In genomic region chr7:16441241-16441640, GRCm38 (mm10) we compare ENCODE assay signal across 12 mouse cellular contexts. TPM values are rescaled to one million over a fixed set of nuclear protein-coding genes. Genes with fewer than 3 reads are reported as not detected.
DNase-seq lines count a peak whose midpoint lies in the region; ATAC-seq and TF ChIP-seq lines count a peak whose summit lies in the region.
"Had no signal": no experiment of that assay in that cellular context is flagged by ENCODE, and none has a peak within 500 bp of the region (broad histone marks: within the 10 kb centered on the region; RNA-seq: fewer than 3 reads in every experiment).

No protein-coding gene starts in this region.

- no peak overlapping the region for H3K4me2 ChIP-seq in lung, postnatal 0 days (replicated peaks; ENCODE audit: low read depth, low read length)
- H3K4me2 ChIP-seq in stomach, postnatal 0 days (replicated peaks; ENCODE audit: low read depth): no peak overlapping the region
- H3K4me2 ChIP-seq in kidney, embryonic 16.5 days (replicated peaks; ENCODE audit: low read depth, low read length): no peak overlapping the region
- H3K4me2 ChIP-seq: embryonic facial prominence, embryonic 15.5 days had no signal

- H3K27ac ChIP-seq in lung, postnatal 0 days (ENCODE audit: low read length): no peak overlapping the region
- no peak overlapping the region for H3K27ac ChIP-seq in stomach, postnatal 0 days (replicated peaks)
- H3K27ac ChIP-seq in kidney, embryonic 16.5 days (ENCODE audit: low read length): no peak overlapping the region
- H3K27ac ChIP-seq: embryonic facial prominence, embryonic 15.5 days had no signal

- ATAC-seq in lung, postnatal 0 days: peak; percentile 33; the same call in 1 of the 2 replicates
- ATAC-seq in common myeloid progenitor, adult 5-6 weeks (replicated peaks; ENCODE audit: low read depth, poor library complexity, severe bottlenecking): peak; percentile 63
- no peak for ATAC-seq in stomach, postnatal 0 days (ENCODE audit: low FRiP score, low TSS enrichment)
- no peak for ATAC-seq in kidney, embryonic 16.5 days (ENCODE audit: low FRiP score, low TSS enrichment)

- TF ChIP-seq CTCF in lung, postnatal 0 days (IDR thresholded peaks at IDR 0.05): peak; percentile 51
- peak; percentile 17; the same call in 1 of the 2 replicates for TF ChIP-seq CTCF in E14TG2a.4 (conservative IDR thresholded peaks at IDR 0.05; ENCODE audit: low read length)
- TF ChIP-seq CTCF in stomach, postnatal 0 days (IDR thresholded peaks at IDR 0.05; ENCODE audit: low read depth): peak; percentile 50

- no peaks in the 10 kb centered on the region for H3K36me3 ChIP-seq in lung, postnatal 0 days (ENCODE audit: insufficient read depth, low read length)
- H3K36me3 ChIP-seq in E14TG2a.4 (ENCODE audit: insufficient read depth, low read length): peaks cover 3% of the 10 kb centered on the region
- peaks cover 5% of the 10 kb centered on the region; the same call in 1 of the 2 replicates for H3K36me3 ChIP-seq in stomach, postnatal 0 days (ENCODE audit: control insufficient read depth, insufficient read depth, low read length)
- H3K36me3 ChIP-seq in kidney, embryonic 16.5 days (ENCODE audit: insufficient read depth, low read length): peaks cover 3% of the 10 kb centered on the region; the same call in 1 of the 2 replicates

- TF ChIP-seq EP300 in lung, postnatal 0 days (IDR thresholded peaks at IDR 0.05): no peak
- no peak for TF ChIP-seq EP300 in stomach, postnatal 0 days (optimal IDR thresholded peaks at IDR 0.05)

- no peak overlapping the region for H3K9ac ChIP-seq in lung, postnatal 0 days (replicated peaks; ENCODE audit: low read depth)
- H3K9ac ChIP-seq in stomach, postnatal 0 days (ENCODE audit: low read length): no peak overlapping the region
- no peak overlapping the region for H3K9ac ChIP-seq in kidney, embryonic 16.5 days (replicated peaks; ENCODE audit: low read length)
- H3K9ac ChIP-seq: embryonic facial prominence, embryonic 15.5 days had no signal

- DNase-seq in lung, postnatal 0 days (ENCODE audit: low spot score): peak; percentile 45
- no peak for DNase-seq in lung, postnatal 10 days
- DNase-seq in stomach, postnatal 0 days (ENCODE audit: low spot score): no peak
- no peak for DNase-seq in testis, postnatal 10 days (ENCODE audit: low spot score)
- DNase-seq: cerebellum, adult 11 months; heart, postnatal 10 days; layer of hippocampus, postnatal 36 days had no signal

- no peaks in the 10 kb centered on the region for H3K27me3 ChIP-seq in lung, postnatal 0 days (replicated peaks; ENCODE audit: insufficient read depth, low read length)
- H3K27me3 ChIP-seq in E14TG2a.4 (ENCODE audit: insufficient read depth, low read length): no peaks in the 10 kb centered on the region
- H3K27me3 ChIP-seq in stomach, postnatal 0 days (ENCODE audit: control insufficient read depth, insufficient read depth, low read length): no peaks in the 10 kb centered on the region
- H3K27me3 ChIP-seq in kidney, embryonic 16.5 days (ENCODE audit: insufficient read depth, low read length): no peaks in the 10 kb centered on the region
- H3K27me3 ChIP-seq: embryonic facial prominence, embryonic 15.5 days had no signal

- no peaks in the 10 kb centered on the region for H3K4me1 ChIP-seq in lung, postnatal 0 days (ENCODE audit: insufficient read depth, low read depth, low read length)
- peaks cover 10% of the 10 kb centered on the region for H3K4me1 ChIP-seq in E14TG2a.4 (replicated peaks; ENCODE audit: low read depth, low read length)
- no peaks in the 10 kb centered on the region for H3K4me1 ChIP-seq in stomach, postnatal 0 days (replicated peaks; ENCODE audit: control insufficient read depth, insufficient read depth)
- H3K4me1 ChIP-seq in kidney, embryonic 16.5 days (ENCODE audit: insufficient read depth, low read length): no peaks in the 10 kb centered on the region
- H3K4me1 ChIP-seq: embryonic facial prominence, embryonic 15.5 days had no signal

- H3K9me3 ChIP-seq in lung, postnatal 0 days (ENCODE audit: low read length): no peaks in the 10 kb centered on the region
- H3K9me3 ChIP-seq in E14TG2a.4 (ENCODE audit: low read length): no peaks in the 10 kb centered on the region; the same call in 1 of the 2 replicates
- H3K9me3 ChIP-seq in stomach, postnatal 0 days (ENCODE audit: control insufficient read depth, low read length): no peaks in the 10 kb centered on the region
- no peaks in the 10 kb centered on the region for H3K9me3 ChIP-seq in kidney, embryonic 16.5 days (ENCODE audit: low read length)
- H3K9me3 ChIP-seq: embryonic facial prominence, embryonic 15.5 days had no signal

- no peak overlapping the region for H3K4me3 ChIP-seq in lung, postnatal 0 days (ENCODE audit: low read depth, low read length)
- no peak overlapping the region for H3K4me3 ChIP-seq in E14TG2a.4 (replicated peaks; ENCODE audit: low read length)
- H3K4me3 ChIP-seq in stomach, postnatal 0 days (ENCODE audit: low read depth, low read length): no peak overlapping the region
- no peak overlapping the region for H3K4me3 ChIP-seq in kidney, embryonic 16.5 days (ENCODE audit: low read length)
- H3K4me3 ChIP-seq: embryonic facial prominence, embryonic 15.5 days had no signal

RNA-seq across cellular contexts. Expression of gene Tmem160, which starts 11.3 kb away (rescaled TPM):
- polyA plus RNA-seq in lung, postnatal 0 days (2015; fragmentation: Nextera tagmentation; extraction: Ambion mirVana): 81.0 and 87.9 TPM in 2 replicates
- total RNA-seq in common myeloid progenitor, adult 5-6 weeks (2017): 14.8 and 22.5 TPM in 2 replicates
- polyA plus RNA-seq in stomach, postnatal 0 days (2015; fragmentation: Nextera tagmentation; extraction: Ambion mirVana): 71.5 and 75.0 TPM in 2 replicates
- 50.7 and 54.6 TPM in 2 replicates for polyA plus RNA-seq in kidney, embryonic 16.5 days (2015; fragmentation: Nextera tagmentation; extraction: Ambion mirVana)

RNA-seq across cellular contexts. Expression of gene Npas1, which starts 36.3 kb away (rescaled TPM):
- 0.17 and 0.18 TPM in 2 replicates for polyA plus RNA-seq in lung, postnatal 0 days (2015; fragmentation: Nextera tagmentation; extraction: Ambion mirVana)
- total RNA-seq in common myeloid progenitor, adult 5-6 weeks (2017): not detected in 2 replicates
- polyA plus RNA-seq in stomach, postnatal 0 days (2015; fragmentation: Nextera tagmentation; extraction: Ambion mirVana): 0.10 and 0.18 TPM in 2 replicates
- polyA plus RNA-seq in kidney, embryonic 16.5 days (2015; fragmentation: Nextera tagmentation; extraction: Ambion mirVana): 0.41 and 0.42 TPM in 2 replicates
- total RNA-seq: heart, postnatal 10 days had no signal
- polyA plus RNA-seq: kidney, embryonic 14.5 days had no signal

RNA-seq across cellular contexts. Expression of gene Zc3h4, which starts 40.5 kb away (rescaled TPM):
- polyA plus RNA-seq in lung, postnatal 0 days (2015; fragmentation: Nextera tagmentation; extraction: Ambion mirVana): 7.9 and 8.2 TPM in 2 replicates
- 31.5 and 52.8 TPM in 2 replicates for total RNA-seq in common myeloid progenitor, adult 5-6 weeks (2017)
- polyA plus RNA-seq in stomach, postnatal 0 days (2015; fragmentation: Nextera tagmentation; extraction: Ambion mirVana): 5.9 and 6.2 TPM in 2 replicates
- polyA plus RNA-seq in kidney, embryonic 16.5 days (2015; fragmentation: Nextera tagmentation; extraction: Ambion mirVana): 14.8 and 14.9 TPM in 2 replicates

RNA-seq across cellular contexts. Expression of gene Sae1, which starts 53.6 kb away (rescaled TPM):
- polyA plus RNA-seq in lung, postnatal 0 days (2015; fragmentation: Nextera tagmentation; extraction: Ambion mirVana): 84.8 and 92.3 TPM in 2 replicates
- 424 and 443 TPM in 2 replicates for total RNA-seq in common myeloid progenitor, adult 5-6 weeks (2017)
- polyA plus RNA-seq in stomach, postnatal 0 days (2015; fragmentation: Nextera tagmentation; extraction: Ambion mirVana): 119 and 123 TPM in 2 replicates
- polyA plus RNA-seq in kidney, embryonic 16.5 days (2015; fragmentation: Nextera tagmentation; extraction: Ambion mirVana): 337 and 347 TPM in 2 replicates

Comparison
In these comparisons a context has a peak if more than half of its experiments do, and no peak if none do; other contexts are left out.
1. ATAC-seq: peak in lung, postnatal 0 days (single experiment) and common myeloid progenitor, adult 5-6 weeks (single experiment); none in stomach, postnatal 0 days (single experiment) and kidney, embryonic 16.5 days (single experiment).
2. Peak in every context shown above with its lines, with median percentiles within 50 percentile points of each other: CTCF ChIP-seq.